8 mouse cellular contexts compared by ENCODE assay signal in genomic region chr4:62286257-62286991, GRCm38 (mm10). TPM values are rescaled to one million over a fixed set of nuclear protein-coding genes. Genes with fewer than 3 reads are reported as not detected.
DNase-seq lines count a peak whose midpoint lies in the region; ATAC-seq and TF ChIP-seq lines count a peak whose summit lies in the region.

No protein-coding gene starts in this region.

- intact Hi-C loops in gastrocnemius, adult 2 months (cut with DNase I): no loop called here

- under 1% methylated on average over 51 of the region's 55 CpGs for WGBS in hindbrain, postnatal 0 days

- peak overlapping the region; percentile 93 for H3K27ac ChIP-seq in gastrocnemius, adult 2 months
- H3K27ac ChIP-seq in hindbrain, postnatal 0 days: peak overlapping the region; percentile 78

- peak; percentile 79 for ATAC-seq in activated CD4-positive, CD25-positive, alpha-beta regulatory T cell, adult 4 months
- peak; percentile 94 for ATAC-seq in hindbrain, postnatal 0 days
- peak; percentile 60 for ATAC-seq in megakaryocyte, adult 5-6 weeks (ENCODE audit: poor library complexity, severe bottlenecking)

- TF ChIP-seq CTCF in gastrocnemius, adult 2 months (IDR thresholded peaks at IDR 0.05): peak; percentile 17; the same call in 1 of the 2 replicates
- peak; percentile 29; the same call in 1 of the 2 replicates for TF ChIP-seq CTCF in hindbrain, postnatal 0 days (IDR thresholded peaks at IDR 0.05; ENCODE audit: low read depth)

- H3K4me3 ChIP-seq in gastrocnemius, adult 2 months: peak overlapping the region; percentile 84
- peak overlapping the region; percentile 80 for H3K4me3 ChIP-seq in hindbrain, postnatal 0 days (ENCODE audit: low read length)

- DNase-seq in cerebellum, postnatal 25 days: peak; percentile 82 to 89
- DNase-seq in gastrocnemius, adult 2 months: peak; percentile 89
- peak; percentile 91 for DNase-seq in hindbrain, postnatal 0 days (ENCODE audit: low spot score)
- DNase-seq in left cerebral cortex, adult 8-10 months (ENCODE audit: low spot score in 2 of 2): peak; percentile 66 to 79
- peak; percentile 81 to 83 for DNase-seq in right cerebral cortex, adult 2 months (ENCODE audit: low spot score in 2 of 2)
- peak; percentile 63 to 81 for DNase-seq in urinary bladder, postnatal 36 days (ENCODE audit: low spot score in 2 of 2)

- no peaks in the 10 kb centered on the region for H3K27me3 ChIP-seq in hindbrain, postnatal 0 days (ENCODE audit: insufficient read depth, low read length)

- peak overlapping the region; percentile 80 for H3K4me2 ChIP-seq in hindbrain, postnatal 0 days (ENCODE audit: low read depth, low read length)

- peaks cover 15% of the 10 kb centered on the region for H3K4me1 ChIP-seq in hindbrain, postnatal 0 days (ENCODE audit: insufficient read depth, low read length)

- H3K36me3 ChIP-seq in hindbrain, postnatal 0 days (ENCODE audit: insufficient read depth, low read length): peaks cover 6% of the 10 kb centered on the region; the same call in 1 of the 2 replicates

- no peaks in the 10 kb centered on the region for H3K9me3 ChIP-seq in hindbrain, postnatal 0 days (ENCODE audit: low read length)

- H3K9ac ChIP-seq in hindbrain, postnatal 0 days (replicated peaks; ENCODE audit: low read length): peak overlapping the region; percentile 63

RNA-seq across cellular contexts. Expression of gene Slc31a2, which starts 24.1 kb away (rescaled TPM):
- 1 to 10 TPM; 7.0 to 9.7 TPM for polyA plus RNA-seq in activated CD4-positive, CD25-positive, alpha-beta regulatory T cell, adult 4 months (2017; shearing (Covaris generic))
- 1 to 10 TPM; 5.8 to 8.9 TPM for total RNA-seq in gastrocnemius, adult 2 months (2021)
- 17.7 and 19.3 TPM in 2 replicates for total RNA-seq in hindbrain, postnatal 0 days (2014; rRNA removed)
- 12.1 and 12.2 TPM in 2 replicates for polyA plus RNA-seq in hindbrain, postnatal 0 days (2015; fragmentation: Nextera tagmentation; extraction: Ambion mirVana)
- total RNA-seq in left cerebral cortex, adult 8-10 months (2022): 10 to 100 TPM in 1 of 4 experiments, 1 to 10 TPM in 3; 7.9 to 11.2 (median 9.4) TPM
- 61.5 and 74.8 TPM in 2 replicates for total RNA-seq in megakaryocyte, adult 5-6 weeks (2015)
- 49.5 and 54.3 TPM in 2 replicates for total RNA-seq in megakaryocyte, adult 5-6 weeks (2017)

RNA-seq across cellular contexts. Expression of gene Zfp37, which starts 55.6 kb away (rescaled TPM):
- polyA plus RNA-seq in activated CD4-positive, CD25-positive, alpha-beta regulatory T cell, adult 4 months (2017; shearing (Covaris generic)): not detected
- 1 to 10 TPM; 1.2 to 1.3 TPM for total RNA-seq in gastrocnemius, adult 2 months (2021)
- total RNA-seq in hindbrain, postnatal 0 days (2014; rRNA removed): 12.5 and 14.4 TPM in 2 replicates
- polyA plus RNA-seq in hindbrain, postnatal 0 days (2015; fragmentation: Nextera tagmentation; extraction: Ambion mirVana): 15.6 and 16.2 TPM in 2 replicates
- total RNA-seq in left cerebral cortex, adult 8-10 months (2022): 10 to 100 TPM; 20.7 to 27.1 (median 25.0) TPM
- total RNA-seq in megakaryocyte, adult 5-6 weeks (2015): not detected in 2 replicates
- total RNA-seq in megakaryocyte, adult 5-6 weeks (2017): not detected in 2 replicates

Comparison
In these comparisons a context has a peak if more than half of its experiments do, and no peak if none do; other contexts are left out.
1. Peak in every context shown above with its lines: DNase-seq, ATAC-seq, H3K4me3 ChIP-seq and H3K27ac ChIP-seq.